Mouse (Mus musculus) lung, embryonic 15.5 days (tissue): ENCODE data around the gene Fgf7. TPM values are rescaled to one million over a fixed set of nuclear protein-coding genes. Genes with fewer than 3 reads are reported as not detected.

ENCODE experiments used
- ATAC-seq: fragments of 200-750 bp; cut with Nextera tagmentation; 2 replicates; pipeline ENCODE4 v1.8.0; 2017; ENCODE audit warnings: moderate number of reproducible peaks, borderline replicate concordance; ENCODE audit not compliant: low FRiP score, low TSS enrichment; ENCODE audit errors: extremely low read depth
- H3K27ac ChIP-seq: fragments of 300-500 bp; sonication (generic); 2 replicates; pipeline ENCODE4 v1.5.1; 2015; ENCODE audit warnings: moderate library complexity, mild to moderate bottlenecking, inconsistent platforms
- H3K27me3 ChIP-seq: fragments of 300-500 bp; sonication (generic); 2 replicates; pipeline ENCODE4 v1.6.1; 2015; ENCODE audit warnings: inconsistent platforms
- H3K36me3 ChIP-seq: fragments of 300-500 bp; sonication (generic); 2 replicates; pipeline ENCODE4 v1.6.1; 2015; ENCODE audit warnings: inconsistent platforms
- H3K4me1 ChIP-seq: fragments of 300-500 bp; sonication (generic); 2 replicates; pipeline ENCODE4 v1.6.1; 2015; ENCODE audit warnings: inconsistent platforms
- H3K4me2 ChIP-seq: fragments of 300-500 bp; sonication (generic); 2 replicates; pipeline ENCODE4 v1.6.1; 2015; ENCODE audit warnings: inconsistent platforms, mild to moderate bottlenecking, moderate library complexity
- H3K4me3 ChIP-seq: fragments of 300-500 bp; sonication (generic); 2 replicates; pipeline ENCODE4 v1.5.1; 2015; ENCODE audit warnings: mild to moderate bottlenecking, inconsistent platforms
- H3K9ac ChIP-seq: fragments of 300-500 bp; sonication (generic); 2 replicates; pipeline ENCODE4 v1.6.1; 2015; ENCODE audit warnings: inconsistent platforms
- H3K9me3 ChIP-seq: fragments of 300-500 bp; sonication (generic); 2 replicates; pipeline ENCODE4 v1.6.1; 2016; ENCODE audit warnings: inconsistent platforms
- WGBS: fragments of 180-500 bp; shearing (Covaris S2); methylation state at CpG from one replicate; pipeline ENCODE4 v1.1.7; 2015; 5-methylcytosine and 5-hydroxymethylcytosine counted together
- polyA plus RNA-seq: library from polyadenylated mRNA; unstranded; fragments of >200 nt; fragmentation: Nextera tagmentation; extraction: Ambion mirVana; gene quantifications from 2 replicates; pipeline ENCODE4 v1.2.1, GENCODE M21; 2015

The Fgf7 gene
- 10.2 and 11.7 TPM in 2 replicates for polyA plus RNA-seq

GRCm38 (mm10) chr2:126034379-126035005 is at the start of gene Fgf7:
Gene Fgf7, plus strand, starts transcription at chr2:126034658.
- peak within 1 kb of the TSS; percentile 38 for H3K4me2 ChIP-seq
- peaks cover 19% of the 10 kb centered on the region; the same call in 1 of the 2 replicates for H3K4me1 ChIP-seq
- H3K36me3 ChIP-seq = no peaks in the 10 kb centered on the region
- peak within 1 kb of the TSS; percentile 52; the same call in 1 of the 2 replicates for H3K27ac ChIP-seq
- no peaks in the 10 kb centered on the region for H3K9me3 ChIP-seq
- ATAC-seq = 0 out of 2 replicates have a peak, but pooled peaks have one; percentile 44
- no peaks in the 10 kb centered on the region for H3K27me3 ChIP-seq
- no peak within 1 kb of the TSS for H3K9ac ChIP-seq
- H3K4me3 ChIP-seq = peak within 1 kb of the TSS; percentile 30
- 38% methylated on average over 15 of the region's 15 CpGs for WGBS

DNA sequence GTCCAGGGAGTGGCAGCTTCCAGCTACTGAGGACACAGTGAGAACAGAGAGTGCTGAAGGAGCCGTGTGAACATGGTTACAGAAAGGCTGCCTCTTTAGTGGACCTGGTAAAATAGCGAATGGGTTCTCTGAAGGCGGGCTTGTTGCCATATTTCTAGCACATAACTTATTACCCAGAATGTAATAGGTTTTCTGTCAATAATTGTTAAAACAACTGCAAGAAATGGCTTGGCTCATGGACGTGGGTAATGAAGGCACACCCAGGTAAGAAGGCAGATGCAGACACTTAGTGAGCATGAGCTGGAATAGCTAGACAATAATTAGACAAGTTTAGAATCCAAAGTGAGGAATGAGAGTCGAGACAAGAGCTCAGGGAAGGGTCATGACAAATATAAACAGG is 32.2 kb upstream of the Fgf7 start:
- ATAC-seq = no peak
- Histone ChIP-seq H3K36me3 (no peaks in the 10 kb centered on the region), H3K4me2 (no peak overlapping the region), H3K4me3 (no peak overlapping the region), H3K9me3 (no peaks in the 10 kb centered on the region), H3K4me1 (no peaks in the 10 kb centered on the region), H3K9ac (no peak overlapping the region), H3K27me3 (no peaks in the 10 kb centered on the region), H3K27ac (no peak overlapping the region)
- WGBS = 56% methylated on average over 5 of the region's 5 CpGs

- no peaks in the 10 kb centered on the region for H3K9me3 ChIP-seq
- no peaks in the 10 kb centered on the region for H3K4me1 ChIP-seq
- no peak overlapping the region for H3K4me3 ChIP-seq
- H3K27me3 ChIP-seq = no peaks in the 10 kb centered on the region
- H3K4me2 ChIP-seq = no peak overlapping the region
- H3K36me3 ChIP-seq = no peaks in the 10 kb centered on the region
- 31% methylated on average over 3 of the region's 3 CpGs for WGBS
- H3K27ac ChIP-seq = no peak overlapping the region
- ATAC-seq = no peak
- no peak overlapping the region for H3K9ac ChIP-seq
Measured at GRCm38 (mm10) chr2:126006088-126006487, 28.4 kb upstream of the Fgf7 start.

DNA sequence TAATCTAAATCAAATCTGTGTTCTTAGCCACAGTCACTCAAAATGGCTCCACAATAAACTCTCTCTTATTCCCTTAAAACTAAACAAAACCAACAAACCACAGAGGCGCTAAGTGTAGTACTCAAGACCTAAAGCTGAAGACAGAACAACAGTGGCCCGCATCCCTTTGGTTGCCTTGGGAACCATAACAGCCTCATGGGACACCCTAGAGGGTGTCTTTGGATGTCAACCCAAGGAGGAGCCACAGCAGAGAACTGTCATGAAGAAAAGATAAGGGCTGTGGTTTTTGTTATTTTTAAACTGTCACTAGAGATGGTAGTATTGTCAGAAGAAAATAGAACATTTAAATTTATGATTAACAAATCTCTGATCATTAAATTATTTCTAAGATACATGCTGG is 27.7 kb upstream of the Fgf7 start:
- WGBS = 75% methylated on average over 2 of the region's 2 CpGs
- Histone ChIP-seq H3K36me3 (no peaks in the 10 kb centered on the region), H3K9me3 (no peaks in the 10 kb centered on the region), H3K4me3 (no peak overlapping the region), H3K4me2 (no peak overlapping the region), H3K27ac (no peak overlapping the region), H3K9ac (no peak overlapping the region), H3K4me1 (no peaks in the 10 kb centered on the region), H3K27me3 (no peaks in the 10 kb centered on the region)
- ATAC-seq = no peak

DNA sequence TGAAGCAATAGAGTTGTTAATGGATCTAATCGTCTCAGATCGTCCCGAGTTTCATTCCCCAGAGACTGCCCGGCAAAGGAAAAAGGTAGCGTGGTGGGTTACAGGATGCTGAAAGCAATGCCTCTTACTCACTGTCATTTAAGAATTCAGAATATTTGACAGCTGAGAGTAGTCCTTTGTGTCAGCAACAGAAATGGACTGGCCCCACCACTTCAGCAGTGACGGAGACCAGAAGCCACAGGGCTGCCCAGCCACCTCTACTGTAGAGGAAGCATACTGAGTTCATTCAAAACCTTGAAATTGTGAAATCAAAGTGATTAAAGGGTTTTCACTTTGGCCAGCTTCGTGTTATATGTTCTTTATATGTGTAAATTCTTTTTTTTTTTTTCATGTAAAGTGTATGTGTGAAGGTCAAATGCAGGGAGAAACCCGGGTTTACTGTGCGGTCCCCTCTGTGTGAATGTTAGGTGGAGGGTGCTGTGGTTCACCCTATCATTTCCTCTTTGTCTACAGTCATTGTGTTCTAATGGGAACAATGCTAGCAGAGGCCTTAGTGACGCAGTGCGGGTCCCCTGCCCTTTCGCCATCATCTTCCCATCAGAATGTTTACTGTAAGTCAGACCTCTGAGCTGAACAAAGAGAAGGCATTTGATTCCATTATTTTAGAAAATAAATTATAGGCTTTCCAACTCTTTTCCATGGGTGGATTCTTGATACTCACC is 19.3 kb upstream of the Fgf7 start:
- H3K36me3 ChIP-seq = no peaks in the 10 kb centered on the region
- no peak overlapping the region for H3K4me2 ChIP-seq
- H3K27me3 ChIP-seq = no peaks in the 10 kb centered on the region
- H3K9ac ChIP-seq = no peak overlapping the region
- no peak overlapping the region for H3K27ac ChIP-seq
- no peaks in the 10 kb centered on the region for H3K4me1 ChIP-seq
- 54% methylated on average over 12 of the region's 12 CpGs for WGBS
- H3K9me3 ChIP-seq = no peaks in the 10 kb centered on the region
- ATAC-seq = no peak
- no peak overlapping the region for H3K4me3 ChIP-seq

GRCm38 (mm10) chr2:126015763-126016473 is 18.5 kb upstream of the Fgf7 start:
- WGBS = 57% methylated on average over 3 of the region's 3 CpGs
- ATAC-seq = no peak

GRCm38 (mm10) chr2:126031186-126031900 is 3.1 kb upstream of the Fgf7 start:
- Histone ChIP-seq H3K9ac (no peak overlapping the region), H3K4me3 (no peak overlapping the region), H3K36me3 (no peaks in the 10 kb centered on the region), H3K9me3 (no peaks in the 10 kb centered on the region), H3K4me2 (no peak overlapping the region), H3K27me3 (no peaks in the 10 kb centered on the region), H3K27ac (peak overlapping the region; percentile 84), H3K4me1 (0 out of 2 replicates have a peak, but pooled peaks cover 11% of the 10 kb centered on the region)
- peak; percentile 93 for ATAC-seq
- WGBS = 22% methylated on average over 8 of the region's 8 CpGs

More at GRCm38 (mm10) chr2:126015763-126016473, 18.5 kb upstream of the Fgf7 start:
- H3K9ac ChIP-seq = no peak overlapping the region
- no peaks in the 10 kb centered on the region for H3K36me3 ChIP-seq
- no peak overlapping the region for H3K4me3 ChIP-seq
- no peak overlapping the region for H3K27ac ChIP-seq
- H3K4me2 ChIP-seq = no peak overlapping the region
- no peaks in the 10 kb centered on the region for H3K4me1 ChIP-seq
- no peaks in the 10 kb centered on the region for H3K9me3 ChIP-seq
- no peaks in the 10 kb centered on the region for H3K27me3 ChIP-seq

- Histone ChIP-seq H3K9me3 (no peaks in the 10 kb centered on the region), H3K4me1 (peaks cover 13% of the 10 kb centered on the region; the same call in 1 of the 2 replicates), H3K27ac (no peak overlapping the region), H3K36me3 (no peaks in the 10 kb centered on the region), H3K9ac (no peak overlapping the region), H3K4me2 (no peak overlapping the region), H3K27me3 (no peaks in the 10 kb centered on the region), H3K4me3 (no peak overlapping the region)
- 62% methylated on average over 8 of the region's 8 CpGs for WGBS
- ATAC-seq = no peak
Measured at GRCm38 (mm10) chr2:126033114-126033972, 1.1 kb upstream of the Fgf7 start.

DNA sequence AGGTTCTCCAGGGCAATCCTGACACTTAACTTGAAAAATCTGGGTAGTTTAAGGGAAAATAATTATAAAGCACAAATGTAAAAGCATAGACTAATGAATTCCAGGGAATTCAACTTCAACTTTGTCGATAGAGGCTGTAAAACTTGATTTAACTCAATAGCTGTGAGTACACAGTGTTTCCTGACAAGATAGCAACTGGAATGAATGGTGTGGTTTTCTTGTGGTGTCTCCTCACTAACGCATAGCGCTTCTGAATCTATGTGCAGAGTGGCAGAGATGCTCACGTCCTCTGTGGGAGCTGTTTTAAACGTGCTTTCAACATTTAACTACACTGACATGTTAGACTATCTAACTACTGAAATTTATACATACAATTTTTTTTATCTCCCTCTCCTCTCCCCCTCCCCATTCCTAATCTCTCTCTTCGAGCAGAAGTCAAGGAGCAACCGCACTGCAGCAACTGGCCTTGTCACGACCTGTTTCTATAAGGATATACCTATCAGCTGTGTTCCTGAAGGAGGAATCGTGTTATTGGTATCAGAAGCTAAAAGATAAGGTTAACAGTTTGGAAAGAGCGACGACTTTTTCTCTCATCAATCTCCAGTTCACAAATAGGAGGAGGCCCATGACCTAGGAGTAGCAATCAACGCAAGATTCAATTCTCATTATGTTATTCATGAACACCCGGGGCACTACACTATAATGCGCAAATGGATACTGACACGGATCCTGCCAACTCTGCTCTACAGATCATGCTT is 734 bp downstream of the Fgf7 start:
- Histone ChIP-seq H3K27ac (peak overlapping the region; percentile 52; the same call in 1 of the 2 replicates), H3K4me3 (peak overlapping the region; percentile 30), H3K4me1 (peaks cover 19% of the 10 kb centered on the region; the same call in 1 of the 2 replicates), H3K9ac (0 out of 2 replicates have a peak overlapping the region, but pooled peaks have one; percentile 17), H3K4me2 (peak overlapping the region; percentile 38), H3K27me3 (no peaks in the 10 kb centered on the region), H3K36me3 (no peaks in the 10 kb centered on the region), H3K9me3 (no peaks in the 10 kb centered on the region)
- WGBS = 47% methylated on average over 15 of the region's 15 CpGs
- no peak for ATAC-seq

- Histone ChIP-seq H3K36me3 (no peaks in the 10 kb centered on the region), H3K9ac (peak overlapping the region; percentile 17; the same call in 1 of the 2 replicates), H3K27ac (no peak overlapping the region), H3K4me1 (peaks cover 16% of the 10 kb centered on the region; the same call in 1 of the 2 replicates), H3K9me3 (no peaks in the 10 kb centered on the region), H3K4me3 (peak overlapping the region; percentile 30), H3K4me2 (peak overlapping the region; percentile 38), H3K27me3 (no peaks in the 10 kb centered on the region)
- 83% methylated on average over 4 of the region's 4 CpGs for WGBS
- no peak for ATAC-seq
Measured at GRCm38 (mm10) chr2:126036121-126036520, 1.7 kb downstream of the Fgf7 start.
